Mouse (Mus musculus) ES-E14 (cell line): ENCODE measurements around the gene A830018L16Rik.

ENCODE experiments used
- CHD2 ChIP-seq: IDR thresholded peaks from 2 replicates; pipeline ENCODE4 v1.6.1; 2014; ENCODE audit warnings: mild to moderate bottlenecking, low read depth, low read length, inconsistent platforms
- HCFC1 ChIP-seq: IDR thresholded peaks from 2 replicates; pipeline ENCODE4 v1.6.1; 2012; ENCODE audit warnings: low read length, inconsistent platforms, borderline replicate concordance; ENCODE audit not compliant: insufficient read depth
- ZNF384 ChIP-seq: IDR thresholded peaks from 2 replicates; pipeline ENCODE4 v1.6.1; 2012; ENCODE audit warnings: low read depth, low read length, inconsistent platforms

- no peak for TF ChIP-seq HCFC1
- no peak for TF ChIP-seq ZNF384
- TF ChIP-seq CHD2, result no peak
Measured at GRCm38 (mm10) chr1:11915873-11916272, 502.0 kb downstream of the A830018L16Rik start.
